ENCODE assay signal across 15 mouse cellular contexts in genomic region chr4:118331777-118332176, GRCm38 (mm10). TPM values are rescaled to one million over a fixed set of nuclear protein-coding genes. Genes with fewer than 3 reads are reported as not detected.
A peak's percentile ranks its signal among the peaks of the same experiment; 100 is the strongest.
DNase-seq lines count a peak whose midpoint lies in the region; ATAC-seq and TF ChIP-seq lines count a peak whose summit lies in the region.
"Had no signal": no experiment of that assay in that cellular context is flagged by ENCODE, and none has a peak within 500 bp of the region (broad histone marks: within the 10 kb centered on the region; RNA-seq: fewer than 3 reads in every experiment).

No protein-coding gene starts in this region.

- H3K4me1 ChIP-seq in lung, postnatal 0 days (ENCODE audit: insufficient read depth, low read depth, low read length), result no peaks in the 10 kb centered on the region
- H3K4me1 ChIP-seq in hindbrain, embryonic 10.5 days (replicated peaks), result no peaks in the 10 kb centered on the region
- H3K4me1 ChIP-seq: embryonic facial prominence, embryonic 12.5 days; neural tube, embryonic 15.5 days had no signal

- H3K9ac ChIP-seq in lung, postnatal 0 days (replicated peaks; ENCODE audit: low read depth), result no peak overlapping the region
- H3K9ac ChIP-seq: embryonic facial prominence, embryonic 12.5 days; neural tube, embryonic 15.5 days had no signal

- no peak overlapping the region for H3K4me2 ChIP-seq in lung, postnatal 0 days (replicated peaks; ENCODE audit: low read depth, low read length)
- H3K4me2 ChIP-seq: embryonic facial prominence, embryonic 12.5 days; neural tube, embryonic 15.5 days had no signal

- H3K79me2 ChIP-seq in C2C12 (ENCODE audit: control insufficient read depth, insufficient read depth), result no peaks in the 10 kb centered on the region

- H3ac ChIP-seq in C2C12 (ENCODE audit: control insufficient read depth, insufficient read length, low read depth), result no peak overlapping the region

- H3K27ac ChIP-seq in lung, postnatal 0 days (ENCODE audit: low read length), result 0 out of 2 replicates have a peak overlapping the region, but pooled peaks have one; percentile 20
- H3K27ac ChIP-seq in hindbrain, embryonic 10.5 days, result no peak overlapping the region
- H3K27ac ChIP-seq: embryonic facial prominence, embryonic 12.5 days; neural tube, embryonic 15.5 days had no signal

- 19% methylated on average over 4 of the region's 4 CpGs for WGBS in lung, postnatal 0 days
- WGBS in hindbrain, embryonic 10.5 days, result 71% methylated on average over 4 of the region's 4 CpGs

- no peak for TF ChIP-seq CTCF in C2C12 (IDR thresholded peaks at IDR 0.05; ENCODE audit: control insufficient read depth, insufficient read depth, insufficient read length)
- no peak for TF ChIP-seq CTCF in lung, postnatal 0 days (IDR thresholded peaks at IDR 0.05)

- H3K27me3 ChIP-seq in C2C12 (ENCODE audit: control insufficient read depth, insufficient read depth, insufficient read length), result no peaks in the 10 kb centered on the region
- no peaks in the 10 kb centered on the region for H3K27me3 ChIP-seq in lung, postnatal 0 days (replicated peaks; ENCODE audit: insufficient read depth, low read length)
- H3K27me3 ChIP-seq in hindbrain, embryonic 10.5 days (ENCODE audit: insufficient read depth, poor library complexity, severe bottlenecking), result no peaks in the 10 kb centered on the region
- H3K27me3 ChIP-seq: neural tube, embryonic 15.5 days had no signal

- no peak overlapping the region for H3K4me3 ChIP-seq in C2C12 (ENCODE audit: insufficient read depth, poor library complexity, severe bottlenecking)
- H3K4me3 ChIP-seq in lung, postnatal 0 days (ENCODE audit: low read depth, low read length), result no peak overlapping the region
- H3K4me3 ChIP-seq in hindbrain, embryonic 10.5 days, result no peak overlapping the region
- H3K4me3 ChIP-seq: embryonic facial prominence, embryonic 12.5 days; neural tube, embryonic 15.5 days had no signal

- peak; percentile 52 for DNase-seq in 3134 (ENCODE audit: extremely low read depth, insufficient read length, low spot score)
- peak; percentile 44 to 48 for DNase-seq in kidney, adult 8-10 months
- DNase-seq in lung, postnatal 0 days (ENCODE audit: low spot score), result peak; percentile 76
- no peak for DNase-seq in gastrocnemius, adult 18-20 months (ENCODE audit: low spot score)
- no peak for DNase-seq in hindbrain, embryonic 10.5 days (ENCODE audit: low spot score)
- no peak for DNase-seq in spleen, postnatal 4 days (ENCODE audit: low spot score in 2 of 2)
- DNase-seq: cerebellum, adult 2 months; gastrocnemius, postnatal 25 days; midbrain, embryonic 14.5 days; right cerebral cortex, postnatal 14 days had no signal

- peak; percentile 13; the same call in 1 of the 2 replicates for TF ChIP-seq EP300 in lung, postnatal 0 days (IDR thresholded peaks at IDR 0.05)

- no peaks in the 10 kb centered on the region for H3K79me3 ChIP-seq in C2C12 (ENCODE audit: low read depth)

- no peaks in the 10 kb centered on the region for H3K9me3 ChIP-seq in lung, postnatal 0 days (ENCODE audit: low read length)
- no peaks in the 10 kb centered on the region for H3K9me3 ChIP-seq in hindbrain, embryonic 10.5 days
- H3K9me3 ChIP-seq: embryonic facial prominence, embryonic 12.5 days; neural tube, embryonic 15.5 days had no signal

- peak; percentile 83 for ATAC-seq in lung, postnatal 0 days
- ATAC-seq in granulocyte monocyte progenitor cell, adult 5-6 weeks (replicated peaks; ENCODE audit: poor library complexity, severe bottlenecking), result no peak
- ATAC-seq: forebrain, embryonic 16.5 days had no signal

- no peaks in the 10 kb centered on the region for H3K36me3 ChIP-seq in C2C12 (ENCODE audit: control insufficient read depth, insufficient read depth)
- H3K36me3 ChIP-seq in lung, postnatal 0 days (ENCODE audit: insufficient read depth, low read length), result no peaks in the 10 kb centered on the region
- H3K36me3 ChIP-seq in hindbrain, embryonic 10.5 days, result no peaks in the 10 kb centered on the region
- H3K36me3 ChIP-seq: embryonic facial prominence, embryonic 12.5 days; neural tube, embryonic 15.5 days had no signal

TF ChIP-seq in C2C12, 6 proteins besides CTCF, POLR2A, EP300 and RAD21:
- TF ChIP-seq MYOD1 (IDR thresholded peaks at IDR 0.05; ENCODE audit: control insufficient read depth, insufficient read length, low read depth) (peak; percentile 64), MAX (IDR thresholded peaks at IDR 0.05) (no peak)

RNA-seq across cellular contexts. Expression of gene Ptprf, which starts 40.6 kb away (rescaled TPM):
- 1.6 TPM for polyA plus RNA-seq in C2C12 (2012; fragmentation: generic; extraction: Trizol)
- 65.1 and 85.0 TPM in 2 replicates for polyA plus RNA-seq in lung, postnatal 0 days (2015; fragmentation: Nextera tagmentation; extraction: Ambion mirVana)
- 0.17 TPM in 1 of 2 replicates, not detected in the other for total RNA-seq in granulocyte monocyte progenitor cell, adult 5-6 weeks (2014; fragmentation: Nextera tagmentation)
- 0.04 TPM in 1 of 2 replicates, not detected in the other for total RNA-seq in granulocyte monocyte progenitor cell, adult 5-6 weeks (2017)
- 1 to 10 TPM; 2.0 to 2.2 TPM for total RNA-seq in gastrocnemius, adult 18-20 months (2021)
- polyA plus RNA-seq in hindbrain, embryonic 10.5 days (2016; fragmentation: Nextera tagmentation; extraction: Ambion mirVana), result 104 and 106 TPM in 2 replicates

Comparison
In these comparisons a context has a peak if more than half of its experiments do, and no peak if none do; other contexts are left out.
1. DNase-seq: peak in 3134 (single experiment), kidney, adult 8-10 months (2 of 2) and lung, postnatal 0 days (single experiment); none in gastrocnemius, adult 18-20 months (single experiment), hindbrain, embryonic 10.5 days (single experiment) and spleen, postnatal 4 days (0 of 2).
2. RNA of gene Ptprf, which starts 40.6 kb away (polyA plus RNA-seq): 104 to 106 TPM in hindbrain, embryonic 10.5 days and 65.1 to 85.0 TPM in lung, postnatal 0 days; 1.6 TPM in C2C12 (single experiment); every median in the first group is over 10 times any median in the second.